Mouse (Mus musculus): ENCODE results near the gene Arhgdia. TPM values are rescaled to one million over a fixed set of nuclear protein-coding genes. Genes with fewer than 3 reads are reported as not detected.

Arhgdia gene
- total and polyA plus RNA-seq, 3 experiments, result 172 to 958 (median 417) TPM

- TF ChIP-seq GABPA (IDR thresholded peaks at IDR 0.05; ENCODE audit: insufficient replicate concordance, low read depth, low read length) (no peak), CHD2 (IDR thresholded peaks at IDR 0.05; ENCODE audit: low read length) (no peak), TBP (conservative IDR thresholded peaks at IDR 0.05; ENCODE audit: low read depth, low read length) (no peak)
These were observed 42.7 kb upstream of the Arhgdia start (continued) for GRCm38 (mm10) chr11:120623961-120624679.

DNA sequence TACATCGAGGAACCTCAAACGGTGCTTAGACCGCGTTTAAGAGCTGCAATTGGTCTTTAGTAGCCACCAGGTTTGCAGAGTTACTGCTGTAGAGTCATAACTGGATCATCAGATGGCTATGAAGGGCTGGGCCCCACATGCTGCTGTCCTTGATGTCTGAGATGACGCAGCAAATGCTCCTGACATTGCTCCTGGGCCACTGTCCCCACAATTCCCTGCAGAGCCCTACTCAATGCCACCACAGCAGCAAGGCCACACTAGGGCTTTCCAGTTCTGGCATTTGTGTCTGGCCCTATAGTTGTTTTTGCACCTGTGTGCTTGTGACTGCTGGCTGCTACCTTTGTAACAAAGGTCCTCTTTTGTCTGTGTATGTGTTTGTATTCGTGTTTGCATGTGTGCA lies 41.4 kb upstream of the Arhgdia start:
- Histone ChIP-seq H3K36me3 (replicated peaks in 1 of 2; ENCODE audit: control insufficient read depth in 1 of 2, insufficient read depth in 1 of 2, low read length in 1 of 2) (peaks cover 60 to 83% of the 10 kb centered on the region in 2 experiments), H3K4me2 (ENCODE audit: insufficient read depth, low read depth, poor library complexity, severe bottlenecking) (no peak overlapping the region), H3K9me3 (replicated peaks; ENCODE audit: low read length) (no peaks in the 10 kb centered on the region), H3K4me1 (ENCODE audit: control insufficient read depth in 1 of 2, insufficient read depth in 2 of 2) (peaks cover 20 to 51% of the 10 kb centered on the region in 2 experiments), H3K79me2 (replicated peaks; ENCODE audit: control insufficient read depth, extremely low read depth, insufficient read depth, poor library complexity, severe bottlenecking) (peaks cover 19% of the 10 kb centered on the region), H3K27me3 (replicated peaks) (no peaks in the 10 kb centered on the region), H3K9ac (ENCODE audit: insufficient read depth, low read depth) (no peak overlapping the region), H3K27ac (ENCODE audit: insufficient read depth, low read depth) (no peak overlapping the region), H3K4me3 (replicated peaks in 1 of 3; ENCODE audit: low read depth in 2 of 3, low read length in 2 of 3, poor library complexity in 1 of 3) (no peak overlapping the region)
- dilution Hi-C loops (cut with MboI; ENCODE audit: extremely low pct_ligation_motif_present, extremely low pct_unique_long_range_greater_than_20kb, low sequenced_read_pairs) (no loop called here), in situ Hi-C loops (cut with MboI; ENCODE audit: low pct_ligation_motif_present, low pct_unique_long_range_greater_than_20kb, low sequenced_read_pairs) (loop anchor here (10.0 kb wide), 1 partner anchor 62 kb away; no protein-coding TSS in a partner anchor)
- no peak for TF ChIP-seq KAT2A (IDR thresholded peaks at IDR 0.05; ENCODE audit: insufficient replicate concordance, low read length)
- no peak for TF ChIP-seq RAD21 (IDR thresholded peaks at IDR 0.05; ENCODE audit: low read depth, low read length)
- TF ChIP-seq HCFC1 (IDR thresholded peaks at IDR 0.05; ENCODE audit: low read depth, low read length), result no peak
- no peak for TF ChIP-seq NRF1 (IDR thresholded peaks at IDR 0.05; ENCODE audit: low read depth, low read length)
- TF ChIP-seq MEF2A (IDR thresholded peaks at IDR 0.05; ENCODE audit: borderline replicate concordance, low read depth, low read length), result no peak
- no peak for TF ChIP-seq CTCF (conservative IDR thresholded peaks at IDR 0.05 in 1 of 2, IDR thresholded peaks at IDR 0.05 in 1 of 2; ENCODE audit: low read depth in 2 of 2, low read length in 2 of 2)
- DNase-seq (ENCODE audit: extremely low read depth), result no peak

DNA sequence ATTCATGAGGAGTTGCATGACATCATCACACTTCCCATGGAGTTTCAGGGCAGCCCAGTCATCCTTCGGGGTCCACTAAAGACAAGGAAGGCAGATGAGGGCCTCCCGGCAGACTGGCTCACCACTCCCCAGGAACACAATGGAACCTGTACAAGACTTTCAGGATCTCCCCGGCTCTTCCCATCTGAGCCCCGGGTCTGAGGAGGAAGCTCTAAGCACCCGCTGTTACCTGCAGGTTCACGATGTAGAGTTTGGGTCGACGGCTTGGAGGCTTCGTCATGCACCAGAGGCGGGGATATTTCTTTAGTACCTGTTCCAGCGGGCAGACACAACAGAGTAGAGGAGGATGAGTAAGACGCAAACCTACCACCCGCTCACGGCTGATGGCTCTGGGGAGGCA lies 38.8 kb upstream of the Arhgdia start:
- TF ChIP-seq UBTF (IDR thresholded peaks at IDR 0.05; ENCODE audit: low read depth, low read length) (no peak), RCOR1 (conservative IDR thresholded peaks at IDR 0.05; ENCODE audit: low read depth, low read length) (no peak), MAX (IDR thresholded peaks at IDR 0.05; ENCODE audit: low read length) (no peak), NRF1 (IDR thresholded peaks at IDR 0.05; ENCODE audit: low read depth, low read length) (no peak), CHD1 (IDR thresholded peaks at IDR 0.05; ENCODE audit: low read depth, low read length) (no peak), POLR2AphosphoS2 (IDR thresholded peaks at IDR 0.05; ENCODE audit: low read depth, low read length) (no peak), MEF2A (IDR thresholded peaks at IDR 0.05; ENCODE audit: borderline replicate concordance, low read depth, low read length) (no peak), MAZ (IDR thresholded peaks at IDR 0.05; ENCODE audit: low read depth, low read length) (no peak), PAX5 (IDR thresholded peaks at IDR 0.05; ENCODE audit: low read length) (no peak), ELF1 (IDR thresholded peaks at IDR 0.05; ENCODE audit: low read depth, low read length) (no peak), TCF12 (IDR thresholded peaks at IDR 0.05; ENCODE audit: low read depth, low read length) (no peak), ETS1 (conservative IDR thresholded peaks at IDR 0.05; ENCODE audit: low read depth, low read length) (no peak), E2F4 (IDR thresholded peaks at IDR 0.05; ENCODE audit: insufficient replicate concordance, low read depth, low read length) (no peak), ZKSCAN1 (IDR thresholded peaks at IDR 0.05; ENCODE audit: borderline replicate concordance, low read depth, low read length) (no peak), TBP (conservative IDR thresholded peaks at IDR 0.05; ENCODE audit: low read depth, low read length) (no peak), NELFE (IDR thresholded peaks at IDR 0.05; ENCODE audit: low read depth, low read length) (no peak), USF1 (IDR thresholded peaks at IDR 0.05; ENCODE audit: low read depth, low read length) (no peak)
- H3K9ac ChIP-seq (ENCODE audit: insufficient read depth, low read depth), result no peak overlapping the region
- H3K27me3 ChIP-seq (replicated peaks), result no peaks in the 10 kb centered on the region
- no peak overlapping the region for H3K4me3 ChIP-seq (replicated peaks in 1 of 3; ENCODE audit: low read depth in 2 of 3, low read length in 2 of 3, poor library complexity in 1 of 3)
- dilution Hi-C loops (cut with MboI; ENCODE audit: extremely low pct_ligation_motif_present, extremely low pct_unique_long_range_greater_than_20kb, low sequenced_read_pairs) (no loop called here), in situ Hi-C loops (cut with MboI; ENCODE audit: low pct_ligation_motif_present, low pct_unique_long_range_greater_than_20kb, low sequenced_read_pairs) (loop anchor here (10.0 kb wide), 1 partner anchor 65 kb away; no protein-coding TSS in a partner anchor)
- no peaks in the 10 kb centered on the region for H3K9me3 ChIP-seq (replicated peaks; ENCODE audit: low read length)
- H3K4me2 ChIP-seq (ENCODE audit: insufficient read depth, low read depth, poor library complexity, severe bottlenecking), result no peak overlapping the region
- no peak for DNase-seq (ENCODE audit: extremely low read depth)
- no peak overlapping the region for H3K27ac ChIP-seq (ENCODE audit: insufficient read depth, low read depth)
- H3K36me3 ChIP-seq (replicated peaks in 1 of 2; ENCODE audit: control insufficient read depth in 1 of 2, insufficient read depth in 1 of 2, low read length in 1 of 2), result peaks cover 52 to 70% of the 10 kb centered on the region in 2 experiments
- H3K4me1 ChIP-seq (ENCODE audit: control insufficient read depth in 1 of 2, insufficient read depth in 2 of 2), result peaks cover 9 to 44% of the 10 kb centered on the region in 2 experiments
- peaks cover 41% of the 10 kb centered on the region for H3K79me2 ChIP-seq (replicated peaks; ENCODE audit: control insufficient read depth, extremely low read depth, insufficient read depth, poor library complexity, severe bottlenecking)
